ENCODE assay signal across 8 mouse cellular contexts in genomic region chr12:108004701-108005487, GRCm38 (mm10). TPM values are rescaled to one million over a fixed set of nuclear protein-coding genes. Genes with fewer than 3 reads are reported as not detected.
DNase-seq lines count a peak whose midpoint lies in the region; ATAC-seq lines count a peak whose summit lies in the region.

No protein-coding gene starts in this region.

- H3K27me3 ChIP-seq in forebrain, embryonic 12.5 days = peaks cover 30% of the 10 kb centered on the region
- peaks cover 92% of the 10 kb centered on the region for H3K27me3 ChIP-seq in liver, embryonic 13.5 days

- under 1% methylated on average over 43 of the region's 43 CpGs for WGBS in forebrain, embryonic 12.5 days
- WGBS in liver, embryonic 13.5 days (ENCODE audit: insufficient replicate concordance) = 1% methylated on average over 39 of the region's 43 CpGs

- peak overlapping the region; percentile 75 for H3K4me2 ChIP-seq in forebrain, embryonic 12.5 days
- peak overlapping the region; percentile 68 for H3K4me2 ChIP-seq in liver, embryonic 13.5 days

- peak overlapping the region; percentile 64 for H3K27ac ChIP-seq in forebrain, embryonic 12.5 days
- H3K27ac ChIP-seq in liver, embryonic 13.5 days = no peak overlapping the region

- H3K9ac ChIP-seq in forebrain, embryonic 12.5 days = peak overlapping the region; percentile 59
- H3K9ac ChIP-seq in liver, embryonic 13.5 days = no peak overlapping the region

- peak overlapping the region; percentile 96 for H3K4me3 ChIP-seq in forebrain, embryonic 12.5 days (replicated peaks)
- H3K4me3 ChIP-seq in liver, embryonic 13.5 days (replicated peaks) = peak overlapping the region; percentile 16; the same call in 1 of the 2 replicates

- H3K9me3 ChIP-seq in forebrain, embryonic 12.5 days = no peaks in the 10 kb centered on the region
- H3K9me3 ChIP-seq in liver, embryonic 13.5 days (replicated peaks) = no peaks in the 10 kb centered on the region

- H3K36me3 ChIP-seq in forebrain, embryonic 12.5 days (replicated peaks) = no peaks in the 10 kb centered on the region
- H3K36me3 ChIP-seq in liver, embryonic 13.5 days = no peaks in the 10 kb centered on the region

- intact Hi-C loops in left cerebral cortex, postnatal 4 days (cut with DNase I) = loop anchor here (5.0 kb wide), 1 partner anchor 117 kb away; no protein-coding TSS in a partner anchor

- H3K4me1 ChIP-seq in forebrain, embryonic 12.5 days = peaks cover 49% of the 10 kb centered on the region
- H3K4me1 ChIP-seq in liver, embryonic 13.5 days (replicated peaks) = peaks cover 15% of the 10 kb centered on the region; the same call in 1 of the 2 replicates

- ATAC-seq in forebrain, embryonic 12.5 days (ENCODE audit: low FRiP score) = peak; percentile 36
- no peak for ATAC-seq in liver, embryonic 13.5 days (ENCODE audit: low read depth)

- peak; percentile 38 for DNase-seq in left cerebral cortex, postnatal 4 days
- DNase-seq in left cerebral cortex, adult 9 months (ENCODE audit: low spot score in 2 of 2) = no peak
- DNase-seq in liver, embryonic 13.5 days = no peak
- peak; percentile 70 for DNase-seq in testis, postnatal 10 days (ENCODE audit: low spot score)
- DNase-seq in layer of hippocampus, postnatal 14 days (ENCODE audit: low spot score in 2 of 2) = no peak
- no peak for DNase-seq in urinary bladder, adult 18-20 months (ENCODE audit: low spot score in 2 of 2)
- no peak for DNase-seq in ovary, postnatal 10 days (ENCODE audit: low spot score)

RNA-seq across cellular contexts. Expression of gene Bcl11b, which starts 1.5 kb away (rescaled TPM):
- total RNA-seq in left cerebral cortex, postnatal 4 days (2021) = 100 to 1,000 TPM; 125 to 127 TPM
- 46.0 and 54.4 TPM in 2 replicates for polyA plus RNA-seq in forebrain, embryonic 12.5 days (2016; fragmentation: Nextera tagmentation; extraction: Ambion mirVana)
- 0.07 and 0.08 TPM in 2 replicates for polyA plus RNA-seq in liver, embryonic 13.5 days (2015; fragmentation: Nextera tagmentation; extraction: Ambion mirVana)
- total RNA-seq in layer of hippocampus, postnatal 14 days (2021) = 100 to 1,000 TPM; 108 to 112 TPM

Comparison
In these comparisons a context has a peak if more than half of its experiments do, and no peak if none do; other contexts are left out.
1. DNase-seq: peak in left cerebral cortex, postnatal 4 days (single experiment) and testis, postnatal 10 days (single experiment); none in left cerebral cortex, adult 9 months (0 of 2), liver, embryonic 13.5 days (single experiment), layer of hippocampus, postnatal 14 days (0 of 2), urinary bladder, adult 18-20 months (0 of 2) and ovary, postnatal 10 days (single experiment).